Mouse (Mus musculus): Measurements from ENCODE around the gene Yju2. TPM values are rescaled to one million over a fixed set of nuclear protein-coding genes. Genes with fewer than 3 reads are reported as not detected.
"Not testable (repeated sequence)": the region's sequence is repeated elsewhere in the genome, so short reads cannot be mapped to it uniquely, and the experiment has no call there.

Yju2 gene
- polyA plus RNA-seq (2014; fragmentation: Nextera tagmentation; extraction: Ambion mirVana) = 20.0 and 21.4 TPM in 2 replicates

GRCm38 (mm10) chr17:55958918-55959728 is at the start of gene Yju2:
Gene Yju2 (plus strand): TSS chr17:55959099.
- peak; percentile 97 for DNase-seq
- Histone ChIP-seq H3K4me2 (ENCODE audit: low read length) (peak within 1 kb of the TSS; percentile 74), H3K9ac (replicated peaks; ENCODE audit: low read length) (peak within 1 kb of the TSS; percentile 53), H3K4me3 (replicated peaks; ENCODE audit: low read depth, low read length) (peak within 1 kb of the TSS; percentile 44), H3K9me3 (ENCODE audit: control insufficient read depth, low read length) (no peaks in the 10 kb centered on the region), H3K36me3 (ENCODE audit: control insufficient read depth, insufficient read depth, low read length) (peaks cover 14% of the 10 kb centered on the region), H3K4me1 (ENCODE audit: control insufficient read depth, insufficient read depth, low read length) (peaks cover 28% of the 10 kb centered on the region), H3K27me3 (ENCODE audit: control insufficient read depth, insufficient read depth, low read length) (0 out of 2 replicates have a peak, but pooled peaks cover 9% of the 10 kb centered on the region), H3K27ac (replicated peaks; ENCODE audit: low read depth, low read length) (peak within 1 kb of the TSS; percentile 85)
- ATAC-seq (ENCODE audit: low FRiP score, low TSS enrichment) = peak; percentile 91
- WGBS = 0% methylated on average over 45 of the region's 46 CpGs

DNA sequence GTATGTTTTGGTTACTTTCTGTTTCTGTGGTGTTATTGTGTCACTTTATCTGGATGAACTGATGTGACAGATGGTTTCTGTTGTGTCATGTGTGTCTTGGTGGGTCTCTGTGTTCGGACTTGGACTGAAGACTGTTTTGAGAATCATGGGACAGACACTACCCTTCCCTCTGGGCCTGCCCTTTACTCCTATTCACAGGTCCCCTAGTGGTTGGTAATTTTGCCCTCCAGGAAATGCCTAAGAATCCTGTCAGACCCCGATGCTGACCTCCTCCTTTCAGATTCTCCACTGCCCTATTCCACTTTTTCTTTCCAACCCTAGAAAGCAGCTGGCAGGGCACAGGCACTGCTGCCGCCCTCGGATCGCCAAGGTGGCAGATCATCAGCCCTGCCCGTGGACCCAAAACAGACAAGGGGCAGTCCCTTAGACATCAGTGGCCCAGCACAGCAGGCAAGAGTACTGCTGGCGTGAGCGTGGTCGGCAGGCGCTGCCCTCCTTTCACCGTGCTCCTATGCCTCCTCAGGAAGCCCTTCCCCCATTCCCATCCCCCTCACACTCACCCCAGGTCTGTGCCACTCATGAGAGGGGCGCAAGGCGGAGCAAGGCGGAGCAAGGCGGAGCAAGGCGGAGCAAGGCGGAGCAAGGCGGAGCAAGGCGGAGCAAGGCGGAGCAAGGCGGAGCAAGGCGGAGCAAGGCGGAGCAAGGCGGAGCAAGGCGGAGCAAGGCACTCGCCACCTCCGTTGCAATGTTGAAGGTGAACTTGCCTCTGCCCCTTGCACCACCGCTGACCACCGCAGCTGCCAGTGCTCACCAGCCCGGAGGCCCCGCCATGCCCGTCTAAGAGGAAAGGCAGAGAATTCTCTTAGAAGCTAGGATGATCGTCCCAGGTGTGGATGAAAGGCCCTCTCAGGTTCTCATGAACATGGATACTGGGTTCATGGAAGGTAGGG is 27.1 kb upstream of the Yju2 start:
- H3K4me3 ChIP-seq (replicated peaks; ENCODE audit: low read depth, low read length) = peak overlapping the region; percentile 53
- peak overlapping the region; percentile 75 for H3K9ac ChIP-seq (replicated peaks; ENCODE audit: low read length)
- DNase-seq (peak; percentile 87), ATAC-seq (ENCODE audit: low FRiP score, low TSS enrichment) (peak; percentile 96)
- H3K4me2 ChIP-seq (ENCODE audit: low read length) = peak overlapping the region; percentile 56
- H3K27me3 ChIP-seq (ENCODE audit: control insufficient read depth, insufficient read depth, low read length) = no peaks in the 10 kb centered on the region
- H3K9me3 ChIP-seq (ENCODE audit: control insufficient read depth, low read length) = 0 out of 2 replicates have a peak, but pooled peaks cover 2% of the 10 kb centered on the region
- H3K27ac ChIP-seq (replicated peaks; ENCODE audit: low read depth, low read length) = peak overlapping the region; percentile 87
- H3K4me1 ChIP-seq (ENCODE audit: control insufficient read depth, insufficient read depth, low read length) = 0 out of 2 replicates have a peak, but pooled peaks cover 5% of the 10 kb centered on the region
- no peaks in the 10 kb centered on the region for H3K36me3 ChIP-seq (ENCODE audit: control insufficient read depth, insufficient read depth, low read length)
- WGBS = 2% methylated on average over 30 of the region's 33 CpGs

DNA sequence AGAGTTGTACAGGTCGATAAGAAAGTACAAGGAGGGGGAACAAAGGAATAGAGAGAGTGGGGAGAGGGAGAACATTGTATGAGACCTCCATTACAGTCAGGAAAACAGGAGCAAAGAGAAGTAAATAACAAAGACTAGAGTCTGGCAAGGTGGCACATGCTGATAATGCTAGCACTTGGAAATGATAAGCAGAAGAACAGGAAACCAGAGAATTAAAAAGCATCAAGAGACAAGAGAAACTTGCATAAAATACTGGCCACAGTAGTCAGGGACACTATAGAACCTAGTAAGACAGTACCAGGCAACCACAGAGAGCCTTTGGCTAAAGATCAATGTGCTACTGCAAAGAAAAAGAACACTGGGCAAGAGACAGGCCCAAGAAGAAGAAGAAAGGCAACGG is 26.3 kb upstream of the Yju2 start:
- ATAC-seq (ENCODE audit: low FRiP score, low TSS enrichment) = no peak
- 0 out of 2 replicates have a peak overlapping the region, but pooled peaks have one; percentile 17 for H3K9ac ChIP-seq (replicated peaks; ENCODE audit: low read length)

DNA sequence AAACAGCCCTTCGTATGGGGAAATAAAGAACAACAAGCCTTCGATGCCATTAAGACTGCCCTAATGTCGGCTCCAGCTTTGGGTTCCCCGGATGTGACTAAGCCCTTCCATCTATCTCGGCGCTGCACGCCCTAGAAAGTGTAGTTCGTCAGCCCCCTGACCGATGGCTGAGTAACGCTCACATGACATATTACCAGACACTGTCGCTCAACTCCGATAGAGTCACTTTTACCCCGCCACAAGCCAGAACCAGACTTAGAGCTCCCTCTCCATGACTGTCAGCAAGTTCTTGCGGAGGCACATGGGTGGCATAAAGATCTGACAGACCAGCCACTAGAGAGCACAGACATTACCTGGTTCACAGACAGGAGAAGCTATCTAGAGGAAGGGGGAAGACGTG is 25.7 kb upstream of the Yju2 start:
- Histone ChIP-seq H3K4me3 (replicated peaks; ENCODE audit: low read depth, low read length) (no peak overlapping the region), H3K4me2 (ENCODE audit: low read length) (no peak overlapping the region), H3K9ac (replicated peaks; ENCODE audit: low read length) (no peak overlapping the region), H3K36me3 (ENCODE audit: control insufficient read depth, insufficient read depth, low read length) (no peaks in the 10 kb centered on the region), H3K4me1 (ENCODE audit: control insufficient read depth, insufficient read depth, low read length) (0 out of 2 replicates have a peak, but pooled peaks cover 5% of the 10 kb centered on the region), H3K27ac (replicated peaks; ENCODE audit: low read depth, low read length) (no peak overlapping the region), H3K9me3 (ENCODE audit: control insufficient read depth, low read length) (peaks cover 2% of the 10 kb centered on the region; the same call in 1 of the 2 replicates), H3K27me3 (ENCODE audit: control insufficient read depth, insufficient read depth, low read length) (no peaks in the 10 kb centered on the region)
- ATAC-seq (ENCODE audit: low FRiP score, low TSS enrichment) (no peak), DNase-seq (no peak)
- WGBS = 95% methylated on average over 15 of the region's 15 CpGs

More for the DNA sequence above, 26.3 kb upstream of the Yju2 start:
- H3K27ac ChIP-seq (replicated peaks; ENCODE audit: low read depth, low read length) = no peak overlapping the region
- peak overlapping the region; percentile 56 for H3K4me2 ChIP-seq (ENCODE audit: low read length)
- 80% methylated on average over 2 of the region's 2 CpGs for WGBS
- H3K4me3 ChIP-seq (replicated peaks; ENCODE audit: low read depth, low read length) = peak overlapping the region; percentile 53
- 0 out of 2 replicates have a peak, but pooled peaks cover 2% of the 10 kb centered on the region for H3K9me3 ChIP-seq (ENCODE audit: control insufficient read depth, low read length)
- H3K36me3 ChIP-seq (ENCODE audit: control insufficient read depth, insufficient read depth, low read length) = no peaks in the 10 kb centered on the region
- H3K4me1 ChIP-seq (ENCODE audit: control insufficient read depth, insufficient read depth, low read length) = 0 out of 2 replicates have a peak, but pooled peaks cover 5% of the 10 kb centered on the region
- DNase-seq = no peak
- H3K27me3 ChIP-seq (ENCODE audit: control insufficient read depth, insufficient read depth, low read length) = no peaks in the 10 kb centered on the region

- not testable (repeated sequence) for DNase-seq; H3K27me3 ChIP-seq (ENCODE audit: control insufficient read depth, insufficient read depth, low read length); H3K36me3 ChIP-seq (ENCODE audit: control insufficient read depth, insufficient read depth, low read length); H3K4me1 ChIP-seq (ENCODE audit: control insufficient read depth, insufficient read depth, low read length); ATAC-seq (ENCODE audit: low FRiP score, low TSS enrichment); H3K9me3 ChIP-seq (ENCODE audit: control insufficient read depth, low read length)
- WGBS = 40% methylated on average over 10 of the region's 10 CpGs
- H3K4me2 ChIP-seq (ENCODE audit: low read length) = peak overlapping the region; percentile 76
- H3K27ac ChIP-seq (replicated peaks; ENCODE audit: low read depth, low read length) = peak overlapping the region; percentile 87
- H3K9ac ChIP-seq (replicated peaks; ENCODE audit: low read length) = peak overlapping the region; percentile 36; the same call in 1 of the 2 replicates
- H3K4me3 ChIP-seq (replicated peaks; ENCODE audit: low read depth, low read length) = peak overlapping the region; percentile 41
Measured at GRCm38 (mm10) chr17:55944387-55944865, 14.5 kb upstream of the Yju2 start.

DNA sequence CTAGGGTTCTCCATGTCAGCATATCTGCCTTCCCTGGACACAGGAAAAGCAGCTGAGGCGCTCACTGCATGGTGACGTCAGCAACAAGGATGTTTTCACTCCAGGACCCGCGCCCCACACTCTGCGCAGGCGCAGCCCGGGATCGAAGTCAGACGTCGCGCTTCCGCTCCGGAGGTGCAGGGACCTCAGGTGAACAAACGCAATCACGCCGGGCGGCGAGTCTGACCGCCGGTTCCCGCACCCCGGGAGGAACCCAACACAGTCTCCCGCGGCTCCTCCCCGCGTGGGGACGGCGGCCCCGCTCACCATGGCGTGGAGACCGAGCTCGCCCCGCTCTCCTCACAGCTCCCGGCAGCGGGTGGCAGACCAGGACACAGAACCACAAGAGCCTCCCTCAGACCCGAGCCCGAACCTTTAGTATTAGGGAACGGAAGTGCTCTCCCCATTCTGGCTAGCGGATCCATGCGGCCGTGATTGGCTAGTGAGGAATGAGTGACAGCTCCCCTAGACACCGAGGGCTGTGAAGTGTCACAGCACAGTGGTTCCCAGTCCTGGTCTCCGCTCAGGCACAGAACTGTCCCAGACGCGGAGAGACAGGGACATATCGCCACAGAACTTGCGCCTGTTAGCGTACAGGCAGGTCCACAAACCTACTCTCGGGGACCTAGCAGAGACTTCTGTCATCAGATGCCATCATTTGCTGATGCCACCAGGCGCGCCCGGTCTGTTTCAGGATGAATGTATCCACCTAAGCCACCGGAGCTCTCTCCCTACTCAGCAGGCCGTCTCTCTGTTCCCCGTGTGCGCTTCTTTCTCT is 13.8 kb upstream of the Yju2 start:
- H3K9me3 ChIP-seq (ENCODE audit: control insufficient read depth, low read length); H3K36me3 ChIP-seq (ENCODE audit: control insufficient read depth, insufficient read depth, low read length); H3K27me3 ChIP-seq (ENCODE audit: control insufficient read depth, insufficient read depth, low read length); H3K4me1 ChIP-seq (ENCODE audit: control insufficient read depth, insufficient read depth, low read length): not testable (repeated sequence)
- Histone ChIP-seq H3K27ac (replicated peaks; ENCODE audit: low read depth, low read length) (peak overlapping the region; percentile 87), H3K4me3 (replicated peaks; ENCODE audit: low read depth, low read length) (peak overlapping the region; percentile 41), H3K9ac (replicated peaks; ENCODE audit: low read length) (peak overlapping the region; percentile 65), H3K4me2 (ENCODE audit: low read length) (peak overlapping the region; percentile 76)
- peak; percentile 98 for ATAC-seq (ENCODE audit: low FRiP score, low TSS enrichment)
- WGBS = under 1% methylated on average over 55 of the region's 56 CpGs
- peak; percentile 85 for DNase-seq

DNA sequence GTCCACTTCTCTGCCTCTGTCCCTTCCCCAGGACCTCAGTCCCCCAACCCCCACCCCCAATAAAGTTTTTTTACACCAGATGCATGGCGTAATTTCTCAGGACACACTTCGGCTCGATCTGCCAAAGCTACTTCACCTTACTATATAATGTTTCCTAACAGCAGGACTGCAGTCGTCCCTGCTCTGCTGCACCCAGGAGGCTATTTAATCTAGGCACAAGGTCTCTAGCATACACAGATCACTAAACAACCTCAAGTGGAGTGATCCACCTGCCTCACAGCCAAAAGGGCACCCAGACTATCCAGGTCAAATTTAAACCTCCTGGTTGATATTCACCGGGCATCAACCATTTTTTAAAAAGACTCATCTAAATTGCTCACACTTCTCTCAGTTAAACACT is 13.2 kb upstream of the Yju2 start:
- Histone ChIP-seq H3K36me3 (ENCODE audit: control insufficient read depth, insufficient read depth, low read length) (no peaks in the 10 kb centered on the region), H3K4me1 (ENCODE audit: control insufficient read depth, insufficient read depth, low read length) (peaks cover 3% of the 10 kb centered on the region; the same call in 1 of the 2 replicates), H3K4me2 (ENCODE audit: low read length) (peak overlapping the region; percentile 76), H3K9me3 (ENCODE audit: control insufficient read depth, low read length) (no peaks in the 10 kb centered on the region), H3K27ac (replicated peaks; ENCODE audit: low read depth, low read length) (peak overlapping the region; percentile 87), H3K4me3 (replicated peaks; ENCODE audit: low read depth, low read length) (peak overlapping the region; percentile 41), H3K9ac (replicated peaks; ENCODE audit: low read length) (peak overlapping the region; percentile 65), H3K27me3 (ENCODE audit: control insufficient read depth, insufficient read depth, low read length) (no peaks in the 10 kb centered on the region)
- no peak for ATAC-seq (ENCODE audit: low FRiP score, low TSS enrichment)
- no peak for DNase-seq
- WGBS = 35% methylated on average over 5 of the region's 5 CpGs
